Mouse (Mus musculus) T-helper 2 cell (primary cell): ENCODE data around the gene Aacs.

Experiments used
- in situ Hi-C: fragments of 300-600 bp; cut with MboI, MseI; formaldehyde crosslinking; loops from one replicate; pipeline ENCODE4 v1.15.1; 2025; ENCODE audit warnings: high pct_unique_total_duplicates

The Aacs gene

DNA sequence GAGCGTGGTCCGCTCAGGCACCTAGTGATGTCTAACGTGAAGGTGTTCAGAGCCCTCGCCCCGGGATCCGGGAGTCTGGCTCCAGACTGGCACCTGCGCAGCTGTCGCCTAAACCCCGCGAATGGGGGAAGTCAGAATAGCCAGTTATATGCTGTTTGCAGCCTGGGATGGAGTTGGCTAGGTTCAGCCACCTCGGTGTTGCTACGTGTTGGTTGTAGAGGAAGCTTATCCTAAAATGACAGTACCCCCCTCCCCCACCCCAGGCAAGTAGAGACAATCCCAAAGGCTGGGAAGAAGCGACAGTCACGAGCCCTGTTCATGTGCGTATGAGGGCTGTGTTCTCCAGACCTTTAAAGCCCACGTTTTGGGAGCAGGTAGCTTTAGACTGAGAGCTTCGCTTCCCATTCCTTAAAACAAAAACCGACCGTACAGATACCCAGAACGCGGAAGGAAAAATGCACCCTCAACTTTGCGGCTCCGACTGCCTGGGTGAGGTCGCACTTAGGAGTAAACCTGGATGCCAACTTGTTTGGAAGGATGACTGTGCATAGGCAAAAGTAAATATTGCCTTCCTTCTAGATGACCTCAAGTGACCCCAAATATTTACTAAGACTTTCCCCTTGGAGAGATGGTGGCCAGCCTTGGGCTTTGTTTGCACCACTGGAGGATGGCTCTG lies 57.7 kb downstream of the Aacs start:
- in situ Hi-C loops = no loop called here

DNA sequence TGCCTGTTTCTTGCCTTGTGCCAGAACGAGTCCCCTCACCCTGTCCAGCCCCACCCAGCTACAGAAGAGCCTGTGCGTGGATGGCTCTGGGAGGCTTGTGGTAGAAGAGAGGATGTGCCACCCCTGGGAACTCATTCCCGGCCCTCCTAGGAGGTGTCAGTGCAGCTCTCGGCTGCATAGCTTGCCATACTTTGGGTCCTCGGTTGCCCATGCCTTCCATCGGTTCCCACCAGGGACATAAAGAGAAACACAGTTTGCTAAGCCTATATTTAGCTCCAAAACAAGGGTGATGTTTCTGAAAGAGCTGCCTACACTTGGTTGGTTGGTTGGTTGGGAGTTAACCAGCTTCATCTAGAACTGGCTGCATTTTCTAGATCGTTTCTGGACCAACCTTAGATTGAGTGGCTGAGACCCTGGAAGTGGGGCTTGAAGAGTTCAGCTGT lies 58.6 kb downstream of the Aacs start:
- in situ Hi-C loops = no loop called here

DNA sequence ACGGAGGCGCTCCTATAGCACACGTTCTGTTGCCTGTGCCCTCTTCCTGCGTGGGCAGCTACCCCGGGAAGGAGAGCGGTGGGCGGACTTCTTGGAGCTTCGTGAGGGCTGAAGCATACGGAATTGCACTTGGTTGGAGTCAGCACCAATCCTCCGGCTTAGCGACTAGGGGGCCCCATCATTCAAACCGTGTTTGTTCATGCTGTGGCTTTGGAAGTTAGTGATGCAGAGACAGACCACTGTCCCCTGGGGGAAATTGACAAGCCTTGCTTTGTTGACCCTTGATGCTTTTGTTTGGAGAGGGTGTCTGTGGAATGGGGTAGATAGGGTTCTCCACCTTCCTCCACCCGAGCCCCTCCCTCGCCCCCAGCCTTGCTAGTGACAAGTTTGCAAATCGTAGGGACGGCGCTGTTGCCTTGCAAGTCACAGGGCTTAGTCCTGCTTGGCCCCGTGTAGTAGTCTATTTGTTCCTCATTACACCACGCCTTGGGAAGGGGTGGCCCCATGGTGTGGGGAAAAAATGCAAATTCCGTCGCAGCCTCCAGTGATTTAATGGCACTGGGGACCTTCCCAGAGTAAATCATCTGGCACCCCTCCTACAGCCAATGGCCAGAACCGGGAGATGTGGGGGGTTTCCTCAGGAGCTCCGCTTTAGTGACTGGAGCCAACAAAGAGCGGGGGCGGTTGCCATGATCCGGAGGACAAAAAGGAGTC lies 59.2 kb downstream of the Aacs start:
- in situ Hi-C loops = no loop called here

DNA sequence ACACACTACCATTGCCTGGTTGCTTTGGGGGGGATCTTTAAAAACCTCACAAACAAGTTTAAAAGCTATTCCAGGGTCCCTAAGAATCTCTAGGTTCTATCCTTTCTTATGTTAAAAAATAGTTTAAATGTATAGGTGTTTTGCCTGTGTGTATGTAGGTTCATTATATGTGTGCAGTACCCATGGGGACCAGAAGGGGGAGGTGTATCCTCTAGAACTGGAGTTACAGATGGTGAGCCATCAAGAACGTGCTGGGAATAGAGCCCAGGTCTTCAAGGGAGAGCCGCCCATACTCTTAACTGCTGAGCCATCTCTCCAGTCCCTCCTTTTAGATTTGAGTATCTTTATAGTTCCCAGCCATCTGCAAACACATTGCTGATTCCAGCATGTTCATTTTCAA lies 69.5 kb downstream of the Aacs start:
- in situ Hi-C loops = loop anchor here (10.0 kb wide), 1 partner anchor 1920 kb away; no protein-coding TSS in a partner anchor

DNA sequence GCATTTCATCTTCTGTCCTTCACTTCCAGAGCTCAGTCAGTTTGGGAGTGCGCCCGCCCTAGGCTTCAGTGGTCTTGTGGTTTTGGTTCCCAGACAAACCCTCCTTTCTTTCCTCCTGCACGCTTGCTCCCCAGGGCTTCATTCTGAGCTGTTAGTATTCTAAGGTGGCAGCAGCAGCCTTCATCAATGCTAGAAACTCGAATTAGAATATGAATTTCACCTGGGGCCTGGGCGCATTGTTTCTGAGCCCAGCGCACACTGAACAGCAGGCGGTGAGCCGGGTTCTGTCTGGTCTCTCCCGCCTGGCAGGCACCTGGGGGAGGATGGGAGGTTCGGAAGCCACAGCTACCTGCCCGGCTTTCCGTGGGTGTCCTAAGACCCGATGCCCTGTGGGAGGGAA lies 70.7 kb downstream of the Aacs start:
- in situ Hi-C loops = loop anchor here (10.0 kb wide), 1 partner anchor 1919 kb away; no protein-coding TSS in a partner anchor

DNA sequence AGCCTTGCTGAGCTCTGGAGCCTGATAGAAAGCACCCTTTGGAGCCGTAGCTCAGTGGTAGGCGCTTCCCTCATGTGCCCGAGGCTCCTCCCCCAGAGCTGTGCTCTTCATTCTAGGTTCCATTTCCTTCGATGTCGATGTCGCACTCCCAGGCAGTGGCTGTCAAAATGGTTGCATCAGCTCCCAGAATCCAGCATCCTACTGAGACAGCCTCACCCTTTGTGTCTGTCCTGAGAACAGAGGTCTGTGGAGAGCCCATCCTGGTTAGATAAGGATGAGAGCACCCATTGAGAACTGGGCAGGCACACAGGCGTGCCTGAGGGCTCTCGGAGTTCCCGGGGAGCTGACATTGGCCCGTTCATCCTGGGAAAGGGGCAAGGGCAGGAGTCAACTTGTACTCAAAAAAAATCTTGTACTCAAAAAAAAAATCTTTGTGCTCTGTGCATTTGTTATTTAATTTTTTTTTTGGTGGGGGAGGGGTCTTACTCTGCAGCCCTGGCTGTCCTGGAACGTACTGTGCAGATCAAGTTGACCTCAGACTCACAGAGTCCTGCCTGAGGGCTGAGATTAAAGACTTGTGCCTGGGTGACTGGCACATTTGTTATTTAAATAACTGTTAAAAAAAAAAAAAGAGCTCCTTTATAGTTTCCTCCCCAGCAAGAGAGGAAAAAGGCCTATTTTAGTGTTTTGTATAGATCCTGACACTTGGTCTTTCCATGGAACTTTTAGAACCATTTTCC lies 74.3 kb downstream of the Aacs start:
- in situ Hi-C loops = loop anchor here (10.0 kb wide), 1 partner anchor 1915 kb away; no protein-coding TSS in a partner anchor

DNA sequence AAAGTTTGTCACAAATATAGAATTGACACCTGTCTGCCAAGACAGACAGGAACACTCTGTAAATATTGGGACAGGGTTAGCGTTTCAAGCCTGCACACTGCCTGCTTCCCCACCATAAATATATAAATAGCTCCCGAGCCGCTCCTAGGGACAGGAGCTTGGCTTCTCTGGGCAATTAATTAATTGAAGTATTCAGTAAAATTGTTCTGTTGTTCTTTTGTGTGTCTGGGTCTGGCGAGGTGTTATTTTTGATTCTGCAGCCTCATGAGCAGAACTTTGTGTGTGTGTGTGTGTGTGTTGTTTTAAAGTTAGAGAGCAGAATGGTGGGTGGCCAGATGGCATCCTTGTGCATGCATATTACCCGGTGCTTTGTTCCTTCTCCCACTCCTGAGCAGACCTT lies 80.1 kb downstream of the Aacs start:
- in situ Hi-C loops = no loop called here

DNA sequence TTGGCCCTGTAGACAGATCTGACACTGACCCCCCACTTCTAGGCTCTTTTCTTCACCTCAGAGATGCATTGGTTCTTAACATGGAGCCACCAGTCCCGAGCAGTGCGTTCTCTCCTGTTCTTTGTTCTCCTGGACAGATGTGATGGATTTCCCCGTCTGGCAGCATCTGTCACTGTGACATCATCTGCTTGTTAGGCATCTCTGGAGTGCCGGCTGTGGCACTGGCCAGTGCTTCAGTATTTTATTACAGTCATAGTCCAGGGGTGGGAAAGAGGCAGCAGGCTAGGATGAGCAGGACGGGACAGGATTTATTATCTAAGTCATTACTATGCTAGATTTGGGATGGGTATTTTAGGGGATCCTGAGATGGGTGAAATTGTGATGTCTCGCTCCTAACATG lies 87.9 kb downstream of the Aacs start:
- in situ Hi-C loops = no loop called here

DNA sequence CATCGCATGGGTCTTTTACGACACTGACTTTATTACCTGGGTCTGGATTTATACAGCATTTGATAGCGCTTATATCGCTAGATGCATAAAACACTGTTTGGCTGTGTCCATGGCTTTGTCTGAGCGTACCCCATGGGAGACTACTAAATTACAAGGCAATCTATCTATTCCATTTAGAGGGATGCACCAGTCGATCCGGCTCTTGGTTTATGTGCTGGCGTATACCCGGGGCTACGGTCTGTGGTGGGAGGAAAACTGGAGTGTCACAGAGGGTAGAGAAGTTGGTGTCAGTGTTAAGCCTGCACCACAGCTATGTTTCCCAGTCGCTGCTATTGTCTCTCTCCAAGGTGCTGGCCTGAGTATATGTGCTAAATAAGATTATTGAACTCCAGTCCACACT lies 90.1 kb downstream of the Aacs start:
- in situ Hi-C loops = no loop called here
